Mouse (Mus musculus) frontal cortex, adult 2 months (tissue): ENCODE results near the gene Marc2. TPM values are rescaled to one million over a fixed set of nuclear protein-coding genes. Genes with fewer than 3 reads are reported as not detected.

Source experiments
- DNase-seq, 2 experiments: peaks; one replicate each; pipeline ENCODE4 v3.0.0; 2022; ENCODE audit warnings: low spot score in 1 of 2; ENCODE audit errors: extremely low spot score in 1 of 2
- polyA plus RNA-seq: library from polyadenylated mRNA; depleted of rRNA; stranded (reverse); fragments of >200 nt; gene quantifications from 2 replicates; pipeline ENCODE4 v1.2.3, GENCODE M21; 2012

The Marc2 gene
- polyA plus RNA-seq, 1 experiment: 95.2 TPM

GRCm38 (mm10) chr1:184857216-184857615 lies 11.0 kb upstream of the Marc2 start:
- DNase-seq: peak; percentile 49 to 60

- no peak for DNase-seq
Observed at GRCm38 (mm10) chr1:184853922-184854321, 7.7 kb upstream of the Marc2 start.

- DNase-seq: peak in 1 of 2 experiments; percentile 76
Observed at GRCm38 (mm10) chr1:184853339-184853738, 7.1 kb upstream of the Marc2 start.

- DNase-seq: peak; percentile 79 to 89
Observed at GRCm38 (mm10) chr1:184851741-184852618, 5.7 kb upstream of the Marc2 start.

- no peak for DNase-seq
Observed at GRCm38 (mm10) chr1:184851166-184851565, 4.9 kb upstream of the Marc2 start.

- no peak for DNase-seq
Observed at GRCm38 (mm10) chr1:184846973-184847372, 722 bp upstream of the Marc2 start.

GRCm38 (mm10) chr1:184845111-184846071 lies 860 bp downstream of the Marc2 start:
- DNase-seq: peak; percentile 63 to 87

- peak in 1 of 2 experiments; percentile 52 for DNase-seq
Observed at GRCm38 (mm10) chr1:184844326-184845066, 1.8 kb downstream of the Marc2 start.

- no peak for DNase-seq
Observed at GRCm38 (mm10) chr1:184837649-184838048, 8.6 kb downstream of the Marc2 start.

GRCm38 (mm10) chr1:184836350-184836749 lies 9.9 kb downstream of the Marc2 start:
- no peak for DNase-seq

- DNase-seq: no peak
Observed at GRCm38 (mm10) chr1:184833499-184833898, 12.8 kb downstream of the Marc2 start.

GRCm38 (mm10) chr1:184832211-184832610 lies 14.0 kb downstream of the Marc2 start:
- DNase-seq: no peak

GRCm38 (mm10) chr1:184829897-184830296 lies 16.4 kb downstream of the Marc2 start:
- no peak for DNase-seq

GRCm38 (mm10) chr1:184827175-184827701 lies 19.0 kb downstream of the Marc2 start:
- DNase-seq: no peak

GRCm38 (mm10) chr1:184825093-184825492 lies 21.2 kb downstream of the Marc2 start:
- DNase-seq: peak in 1 of 2 experiments; percentile 73

GRCm38 (mm10) chr1:184824439-184824851 lies 21.8 kb downstream of the Marc2 start:
- peak; percentile 77 to 95 for DNase-seq

- DNase-seq: peak in 1 of 2 experiments; percentile 63
Observed at GRCm38 (mm10) chr1:184822678-184823077, 23.6 kb downstream of the Marc2 start.

- no peak for DNase-seq
Observed at GRCm38 (mm10) chr1:184817768-184818167, 28.5 kb downstream of the Marc2 start.

- no peak for DNase-seq
Observed at GRCm38 (mm10) chr1:184811716-184812250, 34.5 kb downstream of the Marc2 start.
